Mouse (Mus musculus) cortical plate, adult 2 months (tissue): ENCODE measurements around the gene Abca5.

Experiments
- CTCF ChIP-seq: fragments of 200-500 bp; IDR thresholded peaks from 2 replicates; pipeline ENCODE4 v1.5.1; 2011; ENCODE audit warnings: mild to moderate bottlenecking, control low read depth, low read length; ENCODE audit not compliant: insufficient read depth; ENCODE audit errors: extremely low read depth
- POLR2A ChIP-seq: fragments of 200-500 bp; IDR thresholded peaks from 2 replicates; pipeline ENCODE4 v1.6.1; 2011; ENCODE audit warnings: mild to moderate bottlenecking, low read length, control low read depth; ENCODE audit not compliant: insufficient read depth; ENCODE audit errors: extremely low read depth

DNA sequence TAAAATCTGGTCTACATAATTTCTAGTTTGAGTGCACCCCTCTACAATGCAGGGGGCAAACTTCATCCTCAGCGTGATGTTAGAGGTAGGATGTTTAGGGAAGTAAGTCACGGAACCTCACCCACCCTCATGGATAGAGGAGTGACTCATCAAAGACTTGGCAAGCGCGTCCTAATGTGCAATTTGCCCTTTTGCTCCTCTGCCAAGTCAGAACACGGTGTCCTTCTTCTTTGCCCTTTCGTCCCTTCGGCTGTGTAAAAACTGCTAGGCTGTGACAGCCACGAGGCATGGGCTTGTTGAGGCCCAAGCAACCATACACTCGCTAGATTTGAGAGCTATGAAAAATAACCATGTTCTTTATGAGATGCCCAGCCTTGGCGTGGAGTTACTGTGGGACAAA, 92.8 kb downstream of the Abca5 start:
- no peak for TF ChIP-seq POLR2A
- TF ChIP-seq CTCF = no peak
